17 mouse cellular contexts compared by ENCODE assay signal in genomic region chr9:101733611-101734225, GRCm38 (mm10).
A peak's percentile ranks its signal among the peaks of the same experiment; 100 is the strongest.
DNase-seq lines count a peak whose midpoint lies in the region; ATAC-seq lines count a peak whose summit lies in the region.
"Had no signal": no experiment of that assay in that cellular context is flagged by ENCODE, and none has a peak within 500 bp of the region (broad histone marks: within the 10 kb centered on the region; RNA-seq: fewer than 3 reads in every experiment).

No protein-coding gene starts in this region.

- intact Hi-C loops in left cerebral cortex, postnatal 36 days (cut with DNase I): no loop called here

- ATAC-seq in intestine, embryonic 14.5 days (replicated peaks; ENCODE audit: low FRiP score, low TSS enrichment, low read depth): no peak
- ATAC-seq in intestine, embryonic 16.5 days: no peak
- peak; percentile 85 for ATAC-seq in neural tube, embryonic 11.5 days (ENCODE audit: insufficient read depth, low FRiP score, low TSS enrichment)
- ATAC-seq: forebrain, postnatal 0 days had no signal

- H3K36me3 ChIP-seq in intestine, embryonic 14.5 days (ENCODE audit: control insufficient read depth, insufficient read depth, low read length): no peaks in the 10 kb centered on the region
- H3K36me3 ChIP-seq in intestine, embryonic 16.5 days (ENCODE audit: control insufficient read depth, insufficient read depth, low read length): no peaks in the 10 kb centered on the region
- no peaks in the 10 kb centered on the region for H3K36me3 ChIP-seq in limb, embryonic 10.5 days
- H3K36me3 ChIP-seq in neural tube, embryonic 11.5 days (ENCODE audit: control insufficient read depth, insufficient read depth, low read length): no peaks in the 10 kb centered on the region
- H3K36me3 ChIP-seq: embryonic facial prominence, embryonic 13.5 days had no signal

- peak; percentile 51 for DNase-seq in intestine, embryonic 14.5 days (ENCODE audit: low spot score)
- DNase-seq in forelimb bud, embryonic 11.5 days (ENCODE audit: low read depth, low spot score): peak; percentile 12
- peak; percentile 36 for DNase-seq in limb, embryonic 10.5 days (ENCODE audit: low spot score)
- DNase-seq in neural tube, embryonic 11.5 days (ENCODE audit: low spot score): peak; percentile 59
- DNase-seq in layer of hippocampus, postnatal 14 days (ENCODE audit: low spot score in 2 of 2): no peak
- DNase-seq in ovary, postnatal 10 days (ENCODE audit: low spot score): no peak
- no peak for DNase-seq in left cerebral cortex, postnatal 36 days (ENCODE audit: low spot score in 2 of 2)
- DNase-seq: cerebellum, adult 18-20 months; forebrain, postnatal 0 days; gastrocnemius, postnatal 14 days; layer of hippocampus, postnatal 36 days had no signal

- H3K4me1 ChIP-seq in intestine, embryonic 14.5 days (replicated peaks; ENCODE audit: control insufficient read depth, insufficient read depth, low read length): peaks cover 12% of the 10 kb centered on the region
- no peaks in the 10 kb centered on the region for H3K4me1 ChIP-seq in intestine, embryonic 16.5 days (ENCODE audit: control insufficient read depth, insufficient read depth, low read length)
- H3K4me1 ChIP-seq in limb, embryonic 10.5 days: peaks cover 16% of the 10 kb centered on the region
- peaks cover 15% of the 10 kb centered on the region for H3K4me1 ChIP-seq in neural tube, embryonic 11.5 days (ENCODE audit: control insufficient read depth, insufficient read depth, low read length)

- H3K4me3 ChIP-seq in intestine, embryonic 14.5 days (ENCODE audit: low read depth, low read length): no peak overlapping the region
- no peak overlapping the region for H3K4me3 ChIP-seq in intestine, embryonic 16.5 days (ENCODE audit: low read length)
- H3K4me3 ChIP-seq in limb, embryonic 10.5 days: no peak overlapping the region
- H3K4me3 ChIP-seq in neural tube, embryonic 11.5 days (ENCODE audit: low read depth, low read length): no peak overlapping the region
- H3K4me3 ChIP-seq: embryonic facial prominence, embryonic 13.5 days had no signal

- H3K4me2 ChIP-seq in intestine, embryonic 14.5 days (ENCODE audit: low read length): no peak overlapping the region
- no peak overlapping the region for H3K4me2 ChIP-seq in intestine, embryonic 16.5 days (ENCODE audit: low read depth, low read length)
- peak overlapping the region; percentile 20; the same call in 1 of the 2 replicates for H3K4me2 ChIP-seq in neural tube, embryonic 11.5 days (ENCODE audit: low read depth)
- H3K4me2 ChIP-seq: embryonic facial prominence, embryonic 13.5 days; heart, embryonic 11.5 days had no signal

- H3K27ac ChIP-seq in intestine, embryonic 14.5 days (ENCODE audit: low read depth): no peak overlapping the region
- no peak overlapping the region for H3K27ac ChIP-seq in intestine, embryonic 16.5 days (ENCODE audit: low read length)
- no peak overlapping the region for H3K27ac ChIP-seq in limb, embryonic 10.5 days
- H3K27ac ChIP-seq in neural tube, embryonic 11.5 days (ENCODE audit: low read depth, low read length): peak overlapping the region; percentile 31; the same call in 1 of the 2 replicates
- H3K27ac ChIP-seq: embryonic facial prominence, embryonic 13.5 days; kidney, postnatal 0 days; liver, embryonic 14.5 days; macrophage had no signal

- H3K9ac ChIP-seq in intestine, embryonic 14.5 days (ENCODE audit: low read length): no peak overlapping the region
- no peak overlapping the region for H3K9ac ChIP-seq in intestine, embryonic 16.5 days (ENCODE audit: low read depth, low read length)
- H3K9ac ChIP-seq in neural tube, embryonic 11.5 days (ENCODE audit: low read length): no peak overlapping the region
- H3K9ac ChIP-seq: embryonic facial prominence, embryonic 13.5 days; forebrain, postnatal 0 days; liver, embryonic 14.5 days had no signal

- 43% methylated on average over 14 of the region's 14 CpGs for WGBS in intestine, embryonic 14.5 days
- 56% methylated on average over 14 of the region's 14 CpGs for WGBS in intestine, embryonic 16.5 days
- WGBS in limb, embryonic 10.5 days: 73% methylated on average over 14 of the region's 14 CpGs
- WGBS in neural tube, embryonic 11.5 days: 33% methylated on average over 14 of the region's 14 CpGs

- H3K9me3 ChIP-seq in intestine, embryonic 14.5 days (ENCODE audit: control insufficient read depth, low read length): no peaks in the 10 kb centered on the region
- H3K9me3 ChIP-seq in intestine, embryonic 16.5 days (ENCODE audit: control insufficient read depth, low read length): no peaks in the 10 kb centered on the region
- H3K9me3 ChIP-seq in limb, embryonic 10.5 days (replicated peaks): no peaks in the 10 kb centered on the region
- H3K9me3 ChIP-seq in neural tube, embryonic 11.5 days (ENCODE audit: control insufficient read depth, low read length): no peaks in the 10 kb centered on the region
- H3K9me3 ChIP-seq: embryonic facial prominence, embryonic 13.5 days had no signal

- no peaks in the 10 kb centered on the region for H3K27me3 ChIP-seq in intestine, embryonic 14.5 days (replicated peaks; ENCODE audit: control insufficient read depth, insufficient read depth, low read length)
- H3K27me3 ChIP-seq in intestine, embryonic 16.5 days (replicated peaks; ENCODE audit: control insufficient read depth, insufficient read depth, low read length): no peaks in the 10 kb centered on the region
- H3K27me3 ChIP-seq in limb, embryonic 10.5 days (ENCODE audit: low read depth, poor library complexity, severe bottlenecking): peaks cover 23% of the 10 kb centered on the region
- no peaks in the 10 kb centered on the region for H3K27me3 ChIP-seq in neural tube, embryonic 11.5 days (ENCODE audit: control insufficient read depth, insufficient read depth, low read length)
- H3K27me3 ChIP-seq: embryonic facial prominence, embryonic 13.5 days had no signal

Comparison
In these comparisons a context has a peak if more than half of its experiments do, and no peak if none do; other contexts are left out.
1. DNase-seq: peak in intestine, embryonic 14.5 days (single experiment), forelimb bud, embryonic 11.5 days (single experiment), limb, embryonic 10.5 days (single experiment) and neural tube, embryonic 11.5 days (single experiment); none in layer of hippocampus, postnatal 14 days (0 of 2), ovary, postnatal 10 days (single experiment) and left cerebral cortex, postnatal 36 days (0 of 2).